Mouse (Mus musculus): ENCODE measurements around the gene Hdgf.

Hdgf gene

GRCm38 (mm10) chr3:87944838-87945600, 38.9 kb downstream of the Hdgf start:
- no peak for DNase-seq (ENCODE audit: extremely low spot score, low read depth, low spot score)

- no peak for DNase-seq (ENCODE audit: extremely low spot score, low read depth, low spot score)
Measured at GRCm38 (mm10) chr3:87945781-87946540, 39.8 kb downstream of the Hdgf start.

- DNase-seq (ENCODE audit: extremely low spot score, low read depth, low spot score), result no peak
Measured at GRCm38 (mm10) chr3:87946541-87946860, 40.4 kb downstream of the Hdgf start.

GRCm38 (mm10) chr3:87947056-87947810, 41.1 kb downstream of the Hdgf start:
- no peak for DNase-seq (ENCODE audit: extremely low spot score, low read depth, low spot score)

DNA sequence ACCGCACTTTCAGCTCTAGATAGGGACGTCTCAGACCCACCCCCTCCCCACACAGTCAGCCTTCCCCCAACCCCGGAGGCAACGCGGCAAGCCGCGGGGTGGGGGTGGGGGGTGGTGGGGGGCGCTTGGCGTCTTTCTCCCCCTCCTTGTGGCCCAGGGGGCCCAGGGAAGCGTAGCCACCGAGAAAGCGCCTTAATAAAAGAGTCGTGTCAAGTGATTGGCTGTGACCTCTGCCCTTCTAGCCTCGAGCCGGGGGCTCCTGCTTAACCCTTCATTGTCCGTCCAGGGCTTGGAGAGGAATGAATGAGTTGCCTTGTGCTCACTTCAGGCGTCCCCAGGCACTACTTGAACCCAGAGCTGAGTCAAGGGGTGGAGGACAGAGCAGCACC, 41.7 kb downstream of the Hdgf start:
- DNase-seq (ENCODE audit: extremely low spot score, low read depth, low spot score), result no peak

DNA sequence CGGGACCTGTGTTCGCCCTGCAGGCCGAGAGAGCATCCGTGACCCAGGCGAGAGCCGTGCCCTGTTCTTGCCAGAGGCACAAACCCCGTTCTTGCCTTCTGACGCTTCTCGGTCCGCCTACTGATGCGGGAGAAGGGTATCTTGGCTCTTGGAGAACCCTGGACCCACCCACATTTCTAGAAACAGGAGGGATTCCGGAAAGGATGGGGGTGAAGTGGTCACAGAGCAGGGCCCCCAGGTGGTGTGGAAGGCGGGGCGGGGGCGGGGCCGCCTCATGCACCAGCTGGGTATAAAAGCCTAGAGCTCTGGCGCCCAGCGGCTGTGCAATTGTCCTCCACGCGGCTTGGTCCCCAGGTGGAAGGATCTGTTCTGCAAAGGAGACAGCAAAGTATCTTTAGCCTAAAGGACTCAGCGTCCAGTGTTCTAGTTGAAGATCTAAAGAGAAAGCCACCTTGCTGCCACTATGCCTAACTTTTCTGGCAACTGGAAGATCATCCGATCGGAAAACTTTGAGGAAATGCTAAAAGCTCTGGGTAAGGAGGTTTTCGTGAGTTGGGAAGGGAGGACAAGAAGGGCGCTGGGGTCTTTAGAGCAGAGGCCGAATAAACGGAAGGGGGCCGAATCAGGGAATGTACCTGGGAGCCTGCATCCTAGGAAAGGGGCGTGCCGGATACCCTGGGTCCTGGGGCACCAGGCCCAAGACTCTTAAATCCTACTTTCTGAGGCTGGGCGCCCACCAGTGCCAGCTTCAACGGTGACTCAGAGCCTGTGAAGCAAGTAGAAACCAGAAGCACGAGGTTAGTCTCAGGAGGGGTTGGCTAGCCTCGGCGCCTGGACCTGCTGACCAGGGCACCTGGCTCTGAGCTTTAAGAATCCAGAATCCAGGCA, 42.5 kb downstream of the Hdgf start, which contains the start of gene Crabp2:
Crabp2 (plus strand) TSS at position 289 of the 888 bp plus-strand sequence.
- no peak for DNase-seq (ENCODE audit: extremely low spot score, low read depth, low spot score)

DNA sequence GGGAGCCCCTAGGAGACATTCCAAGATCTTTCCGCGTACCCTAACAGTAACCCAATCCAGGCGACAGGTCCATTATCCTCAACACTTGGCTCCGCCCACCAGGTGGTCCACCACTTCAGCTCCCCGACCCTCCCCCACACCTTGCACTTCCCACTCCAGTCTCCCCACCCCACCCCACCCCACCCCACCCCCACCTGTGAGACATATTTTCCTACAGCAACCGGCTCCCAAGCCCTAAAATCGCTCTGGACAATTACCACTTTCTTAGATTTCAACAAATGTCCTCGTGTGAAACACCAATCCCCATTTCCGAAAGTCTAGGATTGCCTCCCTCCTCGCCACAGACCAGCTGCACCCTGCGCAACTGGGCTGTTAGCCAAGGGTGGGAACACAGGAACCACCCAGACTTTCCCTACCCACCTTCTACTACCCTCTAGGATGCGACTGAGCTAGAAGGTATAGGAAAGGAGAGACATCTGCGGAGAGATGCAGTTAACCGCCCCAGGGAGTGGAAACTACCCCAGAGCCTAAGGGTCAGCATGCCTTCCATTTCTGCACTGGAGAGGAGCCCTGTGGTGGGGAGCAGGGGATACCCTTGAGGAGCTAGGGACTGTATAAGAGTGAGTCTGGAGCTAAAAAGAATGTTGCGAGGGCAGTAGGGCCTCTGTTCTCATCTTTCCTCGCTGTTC, 43.3 kb downstream of the Hdgf start:
- DNase-seq (ENCODE audit: extremely low spot score, low read depth, low spot score), result no peak

- DNase-seq (ENCODE audit: extremely low spot score, low read depth, low spot score), result no peak
Measured at GRCm38 (mm10) chr3:87949955-87950515, 43.9 kb downstream of the Hdgf start.

DNA sequence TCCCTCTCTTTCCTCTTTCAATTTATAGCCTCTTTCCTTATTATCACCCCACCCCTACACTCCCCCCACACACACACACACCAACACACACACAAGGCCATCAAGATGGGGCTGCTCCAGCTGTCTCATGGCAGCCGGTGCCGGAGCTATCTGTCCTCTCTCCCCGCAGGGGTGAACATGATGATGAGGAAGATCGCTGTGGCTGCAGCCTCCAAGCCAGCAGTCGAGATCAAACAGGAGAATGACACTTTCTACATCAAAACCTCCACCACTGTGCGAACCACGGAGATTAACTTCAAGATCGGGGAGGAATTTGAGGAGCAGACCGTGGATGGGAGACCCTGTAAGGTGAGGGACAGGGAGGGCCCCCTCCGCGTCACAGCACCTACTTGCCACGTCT, 45.8 kb downstream of the Hdgf start:
- no peak for DNase-seq (ENCODE audit: extremely low spot score, low read depth, low spot score)

DNA sequence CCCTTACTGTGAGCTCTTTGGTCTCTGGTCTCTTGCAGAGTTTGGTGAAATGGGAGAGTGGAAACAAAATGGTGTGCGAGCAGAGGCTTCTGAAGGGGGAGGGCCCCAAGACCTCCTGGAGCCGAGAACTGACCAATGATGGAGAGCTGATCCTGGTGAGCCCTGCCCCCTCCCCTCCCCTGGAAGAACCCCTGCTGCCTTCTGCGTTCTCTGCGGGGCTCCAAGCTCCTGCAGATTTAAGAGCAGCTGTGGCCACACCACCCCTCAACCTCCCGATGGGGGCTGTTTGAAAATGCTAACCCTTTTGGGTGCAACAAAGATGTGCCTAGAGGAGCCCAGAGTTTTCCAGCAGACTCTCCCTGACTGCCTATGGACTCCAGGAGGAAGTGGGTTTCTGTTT, 46.3 kb downstream of the Hdgf start:
- DNase-seq (ENCODE audit: extremely low spot score, low read depth, low spot score), result no peak

DNA sequence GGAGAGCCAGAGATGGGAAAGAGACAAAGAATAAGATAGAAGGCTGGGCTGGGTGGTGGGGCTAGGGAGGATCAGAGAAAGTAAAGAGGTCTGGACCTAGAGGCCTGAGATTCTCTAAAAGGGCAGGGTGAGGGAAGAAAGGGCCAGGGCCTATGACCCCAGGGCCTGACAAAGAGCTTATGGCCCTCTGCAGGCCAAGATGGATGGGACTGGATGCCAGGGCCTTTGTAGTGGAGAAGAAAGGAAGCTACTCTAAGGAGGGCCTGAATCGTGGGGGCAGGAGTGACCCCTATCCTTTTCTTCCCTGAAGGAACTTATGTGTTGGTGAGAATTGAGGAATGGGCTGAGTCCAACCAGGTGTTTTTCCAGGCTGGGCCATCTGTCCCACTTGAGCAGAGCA, 51.9 kb downstream of the Hdgf start:
- no peak for DNase-seq (ENCODE audit: extremely low spot score, low read depth, low spot score)

- no peak for DNase-seq (ENCODE audit: extremely low spot score, low read depth, low spot score)
Measured at GRCm38 (mm10) chr3:87958476-87958875, 52.4 kb downstream of the Hdgf start.

DNA sequence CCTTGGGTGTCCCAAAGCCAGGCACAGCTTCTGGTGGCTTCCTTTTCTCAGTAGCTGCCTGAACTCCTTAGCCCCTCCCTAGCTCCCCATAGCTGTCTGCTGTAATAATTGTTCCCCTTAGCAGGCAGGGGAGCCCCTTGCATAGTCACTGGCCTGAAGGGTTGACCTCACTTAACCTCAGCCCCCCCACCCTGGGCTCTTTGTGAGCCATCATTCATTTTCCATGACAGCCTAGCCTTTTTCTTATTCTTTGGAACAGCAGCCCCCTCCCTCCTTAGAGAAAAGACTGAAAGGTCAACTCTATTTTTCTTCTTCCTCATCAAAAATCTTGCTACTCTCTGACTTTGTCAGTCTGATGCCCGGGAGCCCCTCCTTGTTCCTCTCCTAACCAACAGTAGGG, 52.8 kb downstream of the Hdgf start:
- DNase-seq (ENCODE audit: extremely low spot score, low read depth, low spot score), result no peak

GRCm38 (mm10) chr3:87959371-87959770, 53.2 kb downstream of the Hdgf start:
- DNase-seq (ENCODE audit: extremely low spot score, low read depth, low spot score), result no peak

- DNase-seq (ENCODE audit: extremely low spot score, low read depth, low spot score), result no peak
Measured at GRCm38 (mm10) chr3:87960191-87960585, 54.1 kb downstream of the Hdgf start.

- DNase-seq (ENCODE audit: extremely low spot score, low read depth, low spot score), result no peak
Measured at GRCm38 (mm10) chr3:87960586-87961191, 54.6 kb downstream of the Hdgf start.
